Mouse (Mus musculus) ES-E14 (cell line): ENCODE data around the gene Adam1b.

Experiments used
- HCFC1 ChIP-seq: IDR thresholded peaks from 2 replicates; pipeline ENCODE4 v1.6.1; 2012; ENCODE audit warnings: low read length, inconsistent platforms, borderline replicate concordance; ENCODE audit not compliant: insufficient read depth
- MAFK ChIP-seq: IDR thresholded peaks from 2 replicates; pipeline ENCODE4 v1.6.1; 2014; ENCODE audit warnings: mild to moderate bottlenecking, low read depth, low read length, inconsistent platforms; ENCODE audit not compliant: insufficient read depth
- ZC3H11A ChIP-seq: IDR thresholded peaks from 2 replicates; pipeline ENCODE4 v1.6.1; 2012; ENCODE audit warnings: low read depth, mild to moderate bottlenecking, inconsistent platforms, low read length, borderline replicate concordance
- ZNF384 ChIP-seq: IDR thresholded peaks from 2 replicates; pipeline ENCODE4 v1.6.1; 2012; ENCODE audit warnings: low read depth, low read length, inconsistent platforms

GRCm38 (mm10) chr5:121474610-121475009 lies 28.6 kb downstream of the Adam1b start:
- TF ChIP-seq HCFC1, result no peak
- no peak for TF ChIP-seq ZNF384
- no peak for TF ChIP-seq MAFK
- no peak for TF ChIP-seq ZC3H11A
